Mouse (Mus musculus) right cerebral cortex, postnatal 10 days (tissue): Measurements from ENCODE around the gene Macc1.

Source experiments
- DNase-seq, 2 experiments: peaks; one replicate each; pipeline ENCODE4 v3.0.0; 2021; ENCODE audit warnings: low spot score in 2 of 2

The Macc1 gene

GRCm38 (mm10) chr12:119386650-119387049, 72.6 kb downstream of the Macc1 start:
- no peak for DNase-seq

- no peak for DNase-seq
Measured at GRCm38 (mm10) chr12:119387925-119388324, 73.9 kb downstream of the Macc1 start.

GRCm38 (mm10) chr12:119390192-119390684, 76.2 kb downstream of the Macc1 start:
- no peak for DNase-seq

- DNase-seq, result no peak
Measured at GRCm38 (mm10) chr12:119398046-119398659, 84.1 kb downstream of the Macc1 start.

- DNase-seq, result no peak
Measured at GRCm38 (mm10) chr12:119402273-119402672, 88.2 kb downstream of the Macc1 start.

- DNase-seq, result no peak
Measured at GRCm38 (mm10) chr12:119402796-119403195, 88.7 kb downstream of the Macc1 start.

GRCm38 (mm10) chr12:119404810-119405209, 90.7 kb downstream of the Macc1 start:
- no peak for DNase-seq

- DNase-seq, result no peak
Measured at GRCm38 (mm10) chr12:119410522-119410921, 96.5 kb downstream of the Macc1 start.

GRCm38 (mm10) chr12:119410956-119411355, 96.9 kb downstream of the Macc1 start:
- no peak for DNase-seq

- DNase-seq, result no peak
Measured at GRCm38 (mm10) chr12:119411982-119412381, 97.9 kb downstream of the Macc1 start.

GRCm38 (mm10) chr12:119415900-119416299, 101.8 kb downstream of the Macc1 start:
- DNase-seq, result no peak

- no peak for DNase-seq
Measured at GRCm38 (mm10) chr12:119425749-119426148, 111.7 kb downstream of the Macc1 start.

- DNase-seq, result no peak
Measured at GRCm38 (mm10) chr12:119426182-119426886, 112.3 kb downstream of the Macc1 start.

- DNase-seq, result peak; percentile 65 to 72
Measured at GRCm38 (mm10) chr12:119426887-119427204, 112.8 kb downstream of the Macc1 start.

- DNase-seq, result no peak
Measured at GRCm38 (mm10) chr12:119440720-119441119, 126.7 kb downstream of the Macc1 start.

- peak in 1 of 2 experiments; percentile 49 for DNase-seq
Measured at GRCm38 (mm10) chr12:119450116-119450515, 136.0 kb downstream of the Macc1 start.

- no peak for DNase-seq
Measured at GRCm38 (mm10) chr12:119451232-119451631, 137.2 kb downstream of the Macc1 start.

GRCm38 (mm10) chr12:119454076-119454475, 140.0 kb downstream of the Macc1 start:
- DNase-seq, result peak in 1 of 2 experiments; percentile 35

- peak; percentile 55 to 78 for DNase-seq
Measured at GRCm38 (mm10) chr12:119464040-119464939, 150.2 kb downstream of the Macc1 start.

GRCm38 (mm10) chr12:119464940-119465245, 150.8 kb downstream of the Macc1 start:
- no peak for DNase-seq

GRCm38 (mm10) chr12:119467656-119468055, 153.6 kb downstream of the Macc1 start:
- DNase-seq, result no peak

GRCm38 (mm10) chr12:119470260-119470659, 156.2 kb downstream of the Macc1 start:
- no peak for DNase-seq
